Mouse (Mus musculus) layer of hippocampus, postnatal 25 days (tissue): Measurements from ENCODE around the gene Pdcd7. TPM values are rescaled to one million over a fixed set of nuclear protein-coding genes. Genes with fewer than 3 reads are reported as not detected.

ENCODE experiments used
- DNase-seq, 2 experiments: peaks; one replicate each; pipeline ENCODE4 v3.0.0; 2022; ENCODE audit warnings: mixed read lengths in 2 of 2, low spot score in 1 of 2; ENCODE audit errors: extremely low spot score in 1 of 2
- total RNA-seq, 2 experiments: library from RNA; stranded (reverse); gene quantifications; 2 replicates each; pipeline ENCODE4 v1.2.3; 2021

Pdcd7 gene
- total RNA-seq, 2 experiments from 2014 or later = 25.0 to 25.7 TPM

DNA sequence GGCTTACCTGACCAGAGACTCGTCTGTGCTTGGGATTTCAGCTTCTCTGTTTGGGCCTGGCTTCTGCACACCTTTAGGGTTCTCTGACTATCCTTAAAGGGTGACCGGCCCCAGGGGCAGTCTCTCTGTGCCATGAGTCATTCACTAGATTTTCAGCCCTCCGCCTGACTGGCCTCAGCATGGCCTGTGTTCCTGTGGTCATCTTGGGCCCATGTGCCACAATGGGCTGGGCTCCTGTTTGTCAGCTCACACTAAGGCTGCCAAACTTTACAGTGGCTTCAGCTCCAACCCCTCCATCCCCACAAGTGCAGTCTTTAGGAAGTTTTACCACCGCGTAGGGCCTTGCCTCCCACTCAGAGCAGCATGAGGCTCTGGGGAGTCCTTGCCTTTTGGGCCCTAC is 7.3 kb downstream of the Pdcd7 start:
- no peak for DNase-seq

DNA sequence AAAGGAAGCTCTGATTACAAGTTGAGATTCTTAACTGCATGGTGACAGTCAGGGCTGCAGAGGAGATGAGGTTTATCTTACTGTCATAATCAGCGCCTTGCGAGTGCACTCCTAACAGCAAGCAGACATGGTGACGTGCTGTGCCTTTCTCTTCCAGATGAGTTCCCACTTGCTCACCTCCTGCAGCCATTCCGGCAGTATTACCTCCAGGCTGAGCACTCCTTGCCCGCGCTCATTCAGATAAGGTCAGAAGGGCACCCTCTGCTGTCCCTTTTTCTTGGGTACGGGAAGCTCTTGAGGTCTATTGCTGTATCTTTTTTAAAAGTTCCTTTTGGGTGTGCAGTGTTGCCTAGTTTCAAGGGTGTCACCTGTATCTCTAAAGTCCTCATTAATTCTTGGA is 10.7 kb downstream of the Pdcd7 start:
- DNase-seq = no peak

DNA sequence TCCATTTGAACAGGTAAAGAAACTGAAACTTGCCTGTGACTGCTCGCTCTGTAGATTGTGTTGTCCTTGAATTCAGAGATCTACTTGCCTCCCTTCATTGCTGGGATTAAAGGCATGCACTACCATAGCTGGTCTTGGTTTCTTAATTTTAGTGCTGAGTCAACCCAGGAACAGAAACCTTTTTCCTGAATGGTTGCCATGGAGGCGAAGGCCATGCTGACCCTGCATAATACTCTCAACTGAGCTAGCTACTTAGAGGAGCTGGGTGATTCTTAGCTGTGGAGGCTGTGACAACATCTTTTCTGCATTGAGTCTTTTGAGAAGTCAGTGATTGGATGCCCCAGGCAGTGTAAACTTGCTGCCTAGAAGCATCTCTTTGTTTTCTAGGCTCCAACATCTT is 11.1 kb downstream of the Pdcd7 start:
- no peak for DNase-seq

DNA sequence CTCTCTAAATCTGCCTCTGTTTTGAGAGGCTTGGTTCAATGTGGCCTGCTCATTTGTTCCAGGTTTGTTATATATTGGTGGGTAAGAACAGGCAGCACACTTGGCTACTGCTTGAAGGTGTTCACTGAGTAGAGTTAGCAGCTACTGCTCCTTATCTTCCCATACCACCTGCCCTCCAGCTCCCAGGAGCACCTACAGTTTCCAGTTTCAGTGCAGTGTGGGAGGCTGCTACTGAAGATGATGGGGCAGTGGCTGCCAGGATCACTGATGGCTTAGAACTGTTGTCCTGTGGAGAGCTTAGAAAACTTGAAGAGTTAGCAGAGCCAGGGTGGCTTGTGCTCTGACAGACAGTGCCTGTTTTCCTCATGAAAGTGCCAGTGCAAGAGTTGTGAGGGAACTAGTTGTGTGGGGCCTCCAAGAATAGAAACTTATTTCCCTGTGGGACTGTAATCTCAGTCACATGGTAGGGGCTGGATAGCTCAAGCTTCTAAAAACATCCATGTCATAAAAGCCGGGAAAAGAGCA is 13.1 kb downstream of the Pdcd7 start:
- DNase-seq = no peak

DNA sequence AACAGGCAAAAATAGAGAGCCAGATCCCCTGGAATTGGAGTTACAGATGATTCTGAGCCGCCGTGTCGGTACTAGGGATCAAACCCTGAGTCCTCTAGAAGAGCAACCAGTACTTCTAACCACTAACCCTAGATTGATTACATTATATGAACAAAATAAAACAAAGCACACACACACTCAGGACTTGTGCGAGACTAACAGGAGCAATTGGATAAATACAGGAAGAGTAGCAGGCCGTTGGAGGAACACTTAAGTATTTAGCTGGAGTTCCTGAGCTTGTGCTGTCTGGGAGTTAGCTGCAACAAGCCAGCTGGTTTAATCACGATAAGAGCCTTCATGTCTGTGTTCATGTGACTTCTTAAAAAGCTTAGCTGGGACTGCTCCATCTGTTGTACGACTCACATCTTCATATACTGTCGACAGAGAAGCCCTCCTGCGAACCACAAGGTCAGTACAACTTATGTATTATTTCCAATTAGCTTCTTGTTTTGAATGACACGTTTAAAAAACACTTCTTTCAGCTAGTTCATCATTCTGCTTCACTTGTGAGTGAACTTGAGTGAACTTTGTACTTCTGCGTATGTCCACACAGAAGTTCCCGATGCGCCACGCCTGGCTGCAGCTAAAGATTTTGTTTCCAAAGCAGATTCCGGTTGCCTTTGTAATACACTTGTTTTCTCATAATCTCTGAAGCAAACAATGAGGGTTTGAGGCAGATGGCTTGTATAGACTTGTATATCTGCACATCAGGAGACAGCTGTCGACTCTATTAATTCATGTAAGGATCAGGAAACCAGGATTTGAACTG is 14.9 kb downstream of the Pdcd7 start, which contains the start of gene Ubap1l:
Gene Ubap1l (plus strand): TSS at position 401 of the 808 bp plus-strand sequence.
- DNase-seq = no peak

DNA sequence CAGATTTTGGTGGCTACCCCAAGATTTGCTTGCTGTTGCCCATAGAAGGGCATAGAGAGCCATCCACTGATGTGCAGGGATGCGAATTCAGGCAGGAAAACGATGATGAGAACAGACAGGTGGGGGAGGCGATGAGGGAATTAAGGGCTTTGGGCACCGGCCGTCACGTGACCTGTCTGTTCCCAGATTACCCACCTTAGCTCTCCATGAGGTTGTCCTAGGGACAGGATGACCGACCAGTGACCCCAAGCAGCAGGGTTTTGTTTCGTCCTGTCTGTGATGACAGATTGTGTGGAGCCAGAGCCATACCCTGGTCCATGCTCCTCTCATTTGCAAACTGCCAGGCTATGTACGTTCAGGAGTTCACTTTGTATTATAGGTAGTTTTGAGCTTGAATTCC is 17.8 kb downstream of the Pdcd7 start:
- no peak for DNase-seq

DNA sequence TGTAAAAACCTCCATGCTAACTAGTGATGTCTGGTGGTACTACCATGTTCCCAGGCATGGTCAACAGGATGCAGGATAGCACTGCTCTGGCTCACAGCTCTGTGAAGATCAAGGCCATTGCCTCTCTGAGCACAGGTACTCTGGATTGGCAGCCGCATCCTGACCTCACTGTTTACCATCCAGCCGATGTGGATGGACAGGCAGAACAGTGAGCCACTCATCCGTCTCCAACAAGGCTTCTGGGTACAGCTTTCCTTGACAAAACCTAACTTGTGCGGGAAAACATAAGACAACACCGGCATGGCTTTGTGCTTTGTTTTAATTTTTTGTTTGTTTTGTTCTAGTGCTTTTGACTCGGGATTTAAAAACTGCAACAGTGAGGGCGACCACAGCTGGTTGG is 19.8 kb downstream of the Pdcd7 start:
- DNase-seq = no peak

DNA sequence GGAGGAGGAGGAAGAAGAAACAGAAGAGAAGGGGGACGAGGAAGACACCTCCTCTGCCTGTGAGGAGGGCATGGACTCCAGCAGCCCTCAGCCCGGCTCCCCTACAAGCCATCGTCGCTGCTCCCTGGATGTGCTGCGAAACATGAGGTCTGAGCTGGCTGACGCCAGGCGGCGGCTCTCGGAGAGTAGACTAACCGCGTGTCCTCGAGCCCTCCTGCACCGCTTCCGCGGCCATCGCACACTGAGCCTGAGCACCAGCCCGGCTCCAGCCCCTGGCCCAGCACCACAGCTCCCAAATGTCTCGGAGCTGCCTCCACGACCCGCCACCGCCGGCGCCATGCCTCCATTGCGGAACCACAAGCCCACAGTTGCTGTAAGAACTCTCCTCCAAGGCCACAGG is 25.9 kb downstream of the Pdcd7 start:
- DNase-seq = no peak

DNA sequence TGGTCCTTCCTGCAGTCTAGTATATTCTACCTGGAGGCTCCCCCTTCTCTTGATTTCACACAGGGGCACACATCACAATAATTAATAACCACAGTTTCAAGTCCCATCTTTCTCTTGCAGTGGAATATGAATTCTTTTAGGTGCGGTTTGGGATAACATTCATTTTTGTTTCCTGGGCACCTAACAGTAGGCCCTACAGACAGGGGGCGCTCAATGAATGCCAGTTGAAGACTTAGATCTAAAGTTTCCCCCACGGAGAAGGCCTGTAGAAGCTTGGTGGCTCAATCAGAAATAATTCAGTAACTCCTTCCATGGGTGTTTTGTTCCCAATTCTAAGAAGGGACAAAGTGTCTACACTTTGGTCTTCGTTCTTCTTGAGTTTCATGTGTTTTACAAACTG is 26.5 kb downstream of the Pdcd7 start:
- peak in 1 of 2 experiments; percentile 62 for DNase-seq

DNA sequence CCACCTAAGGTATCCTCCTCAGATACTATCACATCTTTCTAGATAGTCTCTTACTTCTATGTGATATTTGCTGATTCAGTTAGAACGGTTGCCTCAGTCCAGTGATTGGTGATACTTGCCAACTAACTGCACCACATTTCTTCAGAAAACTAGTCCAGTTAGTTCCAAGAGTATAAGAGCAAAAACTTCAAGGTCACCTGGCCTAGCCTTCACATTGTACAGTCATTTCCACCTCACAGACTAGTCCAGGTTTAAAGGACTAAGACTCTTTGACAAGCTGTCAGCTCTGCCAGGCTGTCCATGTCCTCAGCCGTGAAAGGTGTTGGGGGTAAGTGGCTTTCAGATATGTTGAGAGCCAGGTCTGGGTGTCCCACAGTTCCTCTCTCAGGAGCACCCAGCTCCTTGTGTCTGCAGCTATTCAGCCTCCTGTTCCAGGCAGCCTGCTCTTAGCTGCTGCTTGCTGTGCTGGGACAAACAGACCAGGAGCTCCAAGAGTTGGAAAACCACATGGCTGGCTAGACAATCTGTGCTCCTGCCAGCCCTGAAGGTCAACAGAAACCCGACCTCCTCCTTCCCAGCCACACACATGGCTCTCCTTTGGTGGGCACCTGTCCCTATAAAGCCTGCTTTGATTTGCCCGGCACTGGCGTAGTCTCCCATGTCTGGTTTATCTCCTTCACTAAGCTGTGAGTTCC is 28.7 kb downstream of the Pdcd7 start:
- DNase-seq = no peak

DNA sequence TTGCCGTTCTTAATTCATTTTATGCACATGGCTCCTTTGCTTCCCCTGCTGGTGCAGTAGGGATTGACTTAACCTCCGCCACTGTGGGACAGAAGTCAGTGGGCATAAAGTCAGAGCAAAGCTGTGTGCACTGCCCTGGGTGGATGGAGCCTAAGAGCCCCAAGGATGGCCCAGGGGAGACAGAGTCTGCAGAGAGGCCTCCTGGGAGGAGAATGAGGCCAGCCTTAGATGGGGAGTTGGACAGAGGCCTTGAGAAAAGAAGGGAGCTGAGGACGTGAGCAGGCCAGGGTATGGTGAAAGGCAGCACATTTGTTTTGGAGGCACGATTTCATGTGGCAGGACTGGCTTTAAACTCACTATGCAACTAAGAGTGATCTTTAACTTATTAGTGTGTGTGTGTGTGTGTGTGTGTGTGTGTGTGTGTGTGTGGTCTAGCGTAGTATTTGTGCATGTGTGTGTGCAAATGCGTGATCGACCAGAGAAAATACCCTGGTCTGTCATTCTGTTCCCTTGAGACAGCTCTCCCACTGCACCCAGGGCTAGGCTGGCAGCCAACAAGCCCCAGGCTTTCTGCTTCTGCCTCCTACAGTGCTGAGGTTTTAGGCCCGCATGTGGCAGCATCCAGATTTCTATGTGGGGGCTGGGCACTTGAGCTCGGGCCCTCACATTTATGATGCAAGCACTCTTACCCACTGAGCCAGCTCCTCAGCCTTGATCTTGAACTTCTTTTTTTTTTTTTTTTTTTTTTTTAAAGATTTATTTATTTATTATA is 29.4 kb downstream of the Pdcd7 start:
- DNase-seq = peak in 1 of 2 experiments; percentile 44

DNA sequence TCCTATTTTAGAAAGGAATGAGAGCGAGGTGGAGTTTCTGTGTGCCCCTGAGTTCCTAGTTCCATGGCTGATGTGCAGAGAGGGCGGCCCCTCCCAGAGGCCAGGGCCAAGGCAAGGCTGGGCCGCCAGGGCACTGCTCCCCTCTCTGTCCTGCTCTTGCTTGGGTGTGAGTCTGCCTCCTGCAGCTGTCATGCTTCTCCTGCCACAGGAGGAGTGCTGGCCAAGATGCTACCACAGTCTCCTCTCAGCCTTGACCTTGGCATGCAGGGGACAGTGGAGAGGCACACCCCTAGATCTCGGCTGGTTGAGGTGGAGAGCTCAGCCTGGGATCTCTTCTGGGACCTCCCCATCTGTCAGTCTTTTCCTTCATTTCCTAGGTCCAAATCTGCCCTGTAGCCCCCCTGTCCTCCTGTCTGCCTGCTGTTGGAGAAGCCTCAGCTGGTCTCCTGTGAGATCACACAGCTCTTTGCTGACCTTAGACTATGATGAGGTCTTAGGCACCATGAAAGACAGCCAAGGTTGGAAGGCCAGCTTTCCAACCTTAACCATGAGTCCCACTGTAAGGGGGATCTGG is 35.2 kb downstream of the Pdcd7 start:
- no peak for DNase-seq

DNA sequence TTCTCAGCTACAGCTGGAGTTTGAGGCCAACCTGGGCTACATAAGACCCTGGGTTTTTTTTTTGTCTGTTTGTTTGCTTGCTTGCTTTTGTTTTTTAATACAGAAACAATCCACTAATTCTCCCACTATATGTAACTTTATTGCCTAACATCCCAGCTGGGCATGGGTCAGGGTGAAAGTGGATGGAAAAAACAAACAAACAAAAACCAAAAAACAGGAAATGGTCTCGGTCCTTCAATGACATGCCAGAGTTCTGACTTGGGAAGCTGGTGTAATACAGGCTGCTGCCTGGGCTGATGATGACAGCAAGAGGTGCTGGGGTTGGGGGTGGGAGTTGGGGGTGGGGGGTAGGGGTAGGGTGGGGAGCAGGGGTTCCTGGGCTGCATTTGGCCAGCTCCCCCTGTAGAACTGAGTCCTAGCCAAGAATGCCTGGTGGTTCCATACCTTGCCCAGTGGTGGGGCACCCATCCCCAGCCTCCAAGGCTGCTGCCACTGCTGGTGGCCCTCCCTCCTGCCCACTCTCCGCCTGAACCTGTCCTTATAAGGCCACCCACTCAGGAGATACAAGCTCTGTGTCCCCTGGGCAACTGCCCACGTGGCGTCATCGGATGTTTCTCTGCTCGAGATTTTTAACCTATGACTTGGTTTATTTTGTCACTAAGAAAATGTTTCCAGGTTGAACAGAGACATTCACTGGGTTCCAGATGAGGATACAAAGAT is 36.3 kb downstream of the Pdcd7 start:
- DNase-seq = no peak

DNA sequence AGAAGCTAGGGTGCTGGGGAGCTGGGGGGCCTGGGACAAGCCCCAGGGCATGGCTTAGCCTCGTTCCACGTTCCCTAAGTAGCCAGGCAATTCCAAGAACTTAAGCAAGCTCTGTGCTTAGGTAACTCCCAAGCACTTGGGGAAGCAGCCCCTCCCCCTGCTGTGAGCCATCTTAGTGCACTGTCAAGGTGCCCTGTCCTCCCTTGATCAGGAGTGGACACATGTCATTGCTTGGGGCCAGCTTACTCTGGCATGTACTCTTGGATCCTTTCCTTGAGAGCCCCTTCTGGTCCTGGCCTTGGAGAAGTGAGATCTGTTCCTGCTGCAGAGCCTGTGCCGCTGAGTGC is 36.8 kb downstream of the Pdcd7 start:
- DNase-seq = no peak

DNA sequence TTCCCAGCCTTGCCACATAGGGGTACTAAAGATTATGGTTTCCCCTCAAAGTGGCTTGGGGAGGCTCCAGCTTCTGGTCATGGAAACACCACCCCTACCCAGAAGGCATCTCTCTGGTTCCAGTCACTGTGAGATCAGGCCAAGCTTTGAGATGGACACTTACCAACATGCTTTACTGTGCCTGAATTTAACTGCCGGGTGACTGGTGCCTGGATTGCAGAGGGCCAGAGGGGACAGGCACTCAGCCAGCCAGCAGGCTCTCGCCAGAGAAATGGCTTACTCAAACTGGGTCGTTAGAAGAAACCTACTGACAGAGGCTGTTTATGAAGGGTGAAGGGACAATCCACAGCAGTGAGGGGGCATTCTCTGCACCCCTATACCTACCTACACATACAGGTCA is 38.4 kb downstream of the Pdcd7 start:
- no peak for DNase-seq

DNA sequence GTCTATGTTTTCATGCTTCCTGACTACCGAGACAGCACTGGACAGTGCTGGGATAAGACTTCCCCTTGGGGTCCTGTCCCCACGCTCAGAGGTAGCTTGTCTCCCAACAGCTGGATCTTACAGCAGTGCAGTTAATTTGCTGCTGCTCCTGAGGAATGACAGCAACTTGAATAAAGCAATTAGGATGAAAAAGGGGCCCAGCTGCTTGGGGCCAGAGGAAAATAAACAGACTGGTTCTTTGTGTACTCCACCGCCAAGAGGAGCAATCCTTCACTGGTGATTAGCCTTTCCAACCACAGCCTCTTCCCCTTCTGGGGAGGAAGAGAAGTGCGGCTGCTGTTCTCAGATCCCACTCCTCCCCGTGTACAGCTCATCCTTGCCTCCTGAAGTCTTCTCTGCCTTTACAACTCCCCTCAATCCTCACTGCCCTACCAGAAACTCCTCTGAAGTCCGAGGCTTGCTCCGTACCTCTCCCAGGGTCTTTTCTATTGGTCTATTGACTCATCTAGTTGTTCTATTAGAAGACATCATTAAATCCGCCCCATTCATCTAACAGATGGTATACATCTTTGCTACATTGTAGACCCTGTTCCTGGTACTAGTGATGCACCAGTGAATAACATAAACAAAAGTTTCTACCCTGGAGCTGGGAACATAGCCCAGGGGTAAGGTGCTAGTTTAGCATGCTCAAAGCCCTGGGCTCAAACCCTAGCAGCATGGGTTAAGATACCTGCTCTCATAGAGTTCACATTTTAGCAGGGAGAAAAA is 40.7 kb downstream of the Pdcd7 start:
- no peak for DNase-seq

DNA sequence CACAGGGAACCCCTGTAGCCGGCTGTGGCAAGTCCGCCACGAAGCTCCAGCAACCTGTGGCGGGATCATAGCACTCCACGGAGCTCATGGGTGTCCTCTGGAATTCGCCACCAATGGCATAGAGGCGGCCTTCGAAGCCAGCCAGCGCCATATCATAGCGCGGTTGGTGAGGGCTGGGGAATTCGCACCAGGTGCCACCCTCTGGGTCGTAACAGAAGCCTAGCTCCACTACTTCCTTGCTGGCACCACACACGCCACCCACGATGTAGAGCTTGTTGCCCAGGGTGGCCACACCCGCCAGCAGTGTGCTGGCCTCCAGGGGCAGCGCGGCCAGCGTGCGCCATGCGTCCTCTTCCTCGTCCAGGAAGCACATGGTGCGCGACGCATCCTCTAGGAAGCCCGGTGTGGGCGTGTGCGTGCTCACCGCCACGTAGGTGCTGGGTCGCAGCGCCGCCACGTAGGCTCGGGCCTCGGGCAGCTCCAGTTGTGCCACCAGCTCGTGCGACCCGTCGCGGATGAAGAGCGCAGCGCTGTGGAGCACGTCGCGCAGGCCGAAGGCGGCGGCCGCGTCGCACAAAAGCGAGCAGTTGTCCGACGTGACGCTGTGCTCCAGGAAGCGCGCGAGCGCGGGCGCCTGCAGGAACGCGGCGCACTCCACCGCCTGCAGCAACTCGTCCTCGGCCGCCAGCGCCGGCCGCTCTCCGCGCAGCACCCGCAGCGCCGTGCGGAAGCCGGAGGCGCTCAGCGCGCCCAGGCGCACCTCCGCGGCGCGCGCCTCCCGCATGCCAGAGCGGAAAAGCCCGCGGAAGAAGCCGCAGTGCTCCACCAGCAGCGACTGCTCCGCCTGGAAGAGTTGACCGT is 45.1 kb downstream of the Pdcd7 start:
- DNase-seq = no peak

DNA sequence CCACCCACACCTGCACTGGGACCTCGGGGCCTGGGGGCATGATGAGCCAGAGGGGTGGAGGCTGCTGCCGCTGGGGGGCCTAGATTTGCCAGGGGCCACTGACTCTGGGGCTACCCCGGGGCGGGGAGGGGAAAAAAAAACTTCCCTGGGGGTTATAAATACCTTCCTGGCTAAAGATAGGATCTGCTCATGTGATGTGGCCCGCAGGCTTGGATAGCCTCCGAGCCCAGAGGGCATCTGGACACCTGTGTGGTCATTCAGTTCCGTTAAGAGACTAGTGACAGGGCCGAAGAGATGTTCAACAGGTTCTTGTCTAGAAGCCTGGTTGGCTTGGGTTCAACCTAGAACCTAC is 45.7 kb downstream of the Pdcd7 start, which contains the start of gene Kbtbd13:
Gene Kbtbd13 (minus strand): TSS at position 40 of the 352 bp plus-strand sequence.
- no peak for DNase-seq
